Mouse (Mus musculus) urinary bladder, postnatal 25 days (tissue): Measurements from ENCODE around the gene Srp14.
A peak's percentile ranks its signal among the peaks of the same experiment; 100 is the strongest.

Experiments used
- DNase-seq: peaks from one replicate; pipeline ENCODE4 v3.0.0; 2022; ENCODE audit warnings: low spot score

Gene Srp14

DNA sequence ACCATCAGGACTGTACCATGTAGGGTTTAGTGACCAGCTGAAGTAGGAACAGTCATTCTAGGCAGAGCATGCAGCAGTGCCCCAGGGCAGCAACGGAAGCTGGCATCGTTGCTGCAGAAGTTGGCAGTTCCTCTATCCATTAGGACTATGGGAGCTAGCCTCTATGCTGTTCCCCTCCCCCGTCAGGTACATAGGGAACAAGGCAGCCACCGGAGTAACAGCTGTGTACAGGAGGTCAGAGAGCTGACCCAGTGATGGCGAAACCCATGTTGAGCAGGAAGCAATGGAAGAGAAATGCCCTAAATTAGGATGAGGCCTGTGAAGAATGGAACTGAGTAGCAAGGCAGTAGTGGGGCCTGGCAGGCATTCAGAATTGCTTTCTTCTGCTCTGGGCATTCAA lies 37.3 kb downstream of the Srp14 start:
- no peak for DNase-seq

DNA sequence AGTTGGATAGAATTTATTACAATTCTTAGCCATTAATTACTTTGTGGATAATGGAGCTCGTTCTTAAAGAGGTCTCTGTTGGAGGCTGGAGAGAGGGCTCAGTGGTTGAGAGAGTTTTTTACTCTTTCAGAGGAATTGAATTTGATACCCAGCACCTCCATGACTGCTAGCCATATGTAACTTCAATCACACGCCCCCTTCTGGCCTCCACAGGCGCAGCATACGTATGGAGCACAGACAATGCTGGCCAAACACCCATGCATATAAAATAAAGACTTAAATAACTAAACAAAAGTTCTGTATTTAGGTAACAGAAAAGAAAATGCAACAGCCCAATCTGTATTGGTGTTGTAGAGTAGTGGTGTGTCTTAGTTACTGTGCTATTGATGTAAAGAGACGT lies 47.9 kb downstream of the Srp14 start:
- DNase-seq = peak; percentile 20

DNA sequence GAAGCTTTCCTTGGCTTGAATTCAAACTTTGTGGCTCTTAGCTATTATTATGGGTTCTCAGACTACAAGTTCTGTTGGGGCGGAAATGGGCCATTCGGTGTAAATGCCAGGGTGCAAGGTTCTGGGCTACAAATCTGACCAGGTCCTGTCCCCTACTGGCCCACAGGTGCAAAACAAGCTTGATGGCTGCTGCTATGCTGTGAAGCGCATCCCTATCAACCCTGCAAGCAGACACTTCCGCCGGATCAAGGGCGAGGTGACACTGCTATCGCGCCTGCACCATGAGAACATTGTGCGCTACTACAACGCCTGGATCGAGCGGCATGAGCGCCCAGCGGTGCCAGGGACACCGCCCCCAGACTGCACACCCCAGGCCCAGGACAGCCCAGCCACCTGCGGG lies 48.9 kb downstream of the Srp14 start:
- no peak for DNase-seq

DNA sequence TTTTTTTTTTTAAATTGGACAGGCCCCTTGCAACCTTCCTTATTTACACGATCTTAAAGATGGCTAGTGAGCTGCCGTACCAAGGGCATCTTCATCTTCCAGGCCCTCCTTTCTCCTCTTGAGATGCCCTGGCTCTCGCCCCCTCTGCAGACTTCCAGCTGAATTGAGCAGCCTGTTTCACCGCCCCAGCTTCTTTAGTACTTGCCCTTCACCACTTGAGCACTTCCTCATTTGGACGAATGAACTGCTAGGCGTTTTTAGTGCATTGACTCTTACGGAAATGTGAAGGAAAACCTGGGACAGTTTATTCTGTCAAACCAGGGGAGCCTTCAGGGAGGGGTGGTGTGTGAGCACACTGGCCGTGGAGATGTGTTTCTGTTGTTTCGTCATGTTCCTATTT lies 50.2 kb downstream of the Srp14 start:
- no peak for DNase-seq

DNA sequence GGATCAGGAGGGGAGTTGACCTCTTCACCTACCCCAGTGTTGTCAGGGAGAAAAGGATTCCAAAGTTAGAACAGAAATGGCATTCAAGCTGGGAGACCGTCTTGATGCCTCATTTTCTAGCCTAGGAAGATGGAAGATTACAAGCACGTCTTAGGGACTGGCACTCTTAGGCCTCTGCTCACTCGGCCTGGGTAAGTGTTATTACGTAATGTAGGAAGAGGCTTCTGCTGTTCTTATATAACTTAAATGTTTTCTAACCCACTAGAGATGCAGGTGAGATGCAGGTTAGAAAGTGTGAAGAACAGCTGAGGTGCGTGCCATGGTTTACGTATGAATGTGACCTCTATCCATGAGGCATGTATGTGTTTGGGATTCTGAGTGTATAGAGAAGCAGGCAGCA lies 51.2 kb downstream of the Srp14 start:
- no peak for DNase-seq
